ENCODE assay signal across 8 mouse cellular contexts in genomic region chr11:86807505-86807989, GRCm38 (mm10). TPM values are rescaled to one million over a fixed set of nuclear protein-coding genes. Genes with fewer than 3 reads are reported as not detected.
A peak's percentile ranks its signal among the peaks of the same experiment; 100 is the strongest.
DNase-seq lines count a peak whose midpoint lies in the region; ATAC-seq lines count a peak whose summit lies in the region.

Dhx40 (minus strand) TSS chr11:86807746.

- ATAC-seq in hindbrain, embryonic 13.5 days (ENCODE audit: low FRiP score): peak; percentile 97

- peaks cover 14% of the 10 kb centered on the region for H3K4me1 ChIP-seq in hindbrain, embryonic 13.5 days (replicated peaks)

- peak; percentile 94 for DNase-seq in NIH3T3 (ENCODE audit: low read depth)
- DNase-seq in cerebellum, postnatal 10 days: peak; percentile 97 to 98
- DNase-seq in frontal cortex, postnatal 14 days (ENCODE audit: low spot score in 2 of 2): peak; percentile 84 to 90
- peak; percentile 90 to 92 for DNase-seq in layer of hippocampus, postnatal 25 days (ENCODE audit: extremely low spot score in 1 of 2, low spot score in 1 of 2)
- peak; percentile 93 for DNase-seq in lung, postnatal 25 days (ENCODE audit: low spot score)
- peak; percentile 90 for DNase-seq in retina, embryonic 14.5 days (ENCODE audit: low spot score)
- peak; percentile 94 for DNase-seq in thymus, postnatal 4 days

- H3K4me3 ChIP-seq in hindbrain, embryonic 13.5 days: peak within 1 kb of the TSS; percentile 94

- 6% methylated on average over 40 of the region's 40 CpGs for WGBS in hindbrain, embryonic 13.5 days

- peak within 1 kb of the TSS; percentile 74 for H3K4me2 ChIP-seq in hindbrain, embryonic 13.5 days

- peaks cover 20% of the 10 kb centered on the region for H3K36me3 ChIP-seq in hindbrain, embryonic 13.5 days

- H3K9me3 ChIP-seq in hindbrain, embryonic 13.5 days: no peaks in the 10 kb centered on the region

- H3K9ac ChIP-seq in hindbrain, embryonic 13.5 days: peak within 1 kb of the TSS; percentile 78

- no peaks in the 10 kb centered on the region for H3K27me3 ChIP-seq in hindbrain, embryonic 13.5 days

- peak within 1 kb of the TSS; percentile 88 for H3K27ac ChIP-seq in hindbrain, embryonic 13.5 days

RNA-seq across cellular contexts. Expression of gene Dhx40, which starts in this region (rescaled TPM):
- polyA plus RNA-seq in hindbrain, embryonic 13.5 days (2015; fragmentation: Nextera tagmentation; extraction: Ambion mirVana): 27.3 and 28.3 TPM in 2 replicates
- total RNA-seq in layer of hippocampus, postnatal 25 days (2021): 10 to 100 TPM; 29.2 to 33.9 TPM

Comparison
In these comparisons a context has a peak if more than half of its experiments do, and no peak if none do; other contexts are left out.
1. Peak in every context shown above with its lines: DNase-seq, ATAC-seq, H3K4me3 ChIP-seq and H3K27ac ChIP-seq.